Comparison of ENCODE assay signal across 20 mouse cellular contexts in genomic region chr6:53497904-53498536, GRCm38 (mm10).
DNase-seq lines count a peak whose midpoint lies in the region; ATAC-seq and TF ChIP-seq lines count a peak whose summit lies in the region.
"Had no signal": no experiment of that assay in that cellular context is flagged by ENCODE, and none has a peak within 500 bp of the region (broad histone marks: within the 10 kb centered on the region; RNA-seq: fewer than 3 reads in every experiment).

No protein-coding gene starts in this region.

- no peak for DNase-seq in lung, postnatal 36 days
- peak; percentile 29 for DNase-seq in CD4-positive helper T cell, adult 2 months (ENCODE audit: low read depth, low spot score)
- DNase-seq in MN1 (ENCODE audit: low spot score), result peak; percentile 21
- DNase-seq in limb, embryonic 14.5 days (ENCODE audit: low spot score), result peak; percentile 65
- no peak for DNase-seq in left cerebral cortex, adult 8-10 months (ENCODE audit: low spot score in 2 of 2)
- no peak for DNase-seq in layer of hippocampus, adult 9-11 months
- DNase-seq: adrenal gland, adult 2 months; cerebellum, adult 11-12 months; gastrocnemius, postnatal 36 days; kidney, adult 9 months; retina, postnatal 1 day; thymus, postnatal 4 days had no signal

- H3K9ac ChIP-seq in lung, embryonic 16.5 days (ENCODE audit: low read length), result no peak overlapping the region
- H3K9ac ChIP-seq in limb, embryonic 14.5 days (ENCODE audit: low read depth, low read length, severe bottlenecking), result no peak overlapping the region
- H3K9ac ChIP-seq: heart, embryonic 15.5 days; liver, embryonic 12.5 days; neural tube, embryonic 15.5 days; stomach, embryonic 15.5 days had no signal

- H3K9me3 ChIP-seq in lung, embryonic 16.5 days (ENCODE audit: control insufficient read depth, low read length), result peaks cover 5% of the 10 kb centered on the region
- H3K9me3 ChIP-seq in limb, embryonic 14.5 days (ENCODE audit: control insufficient read depth, low read length), result no peaks in the 10 kb centered on the region
- H3K9me3 ChIP-seq: forebrain, embryonic 10.5 days; heart, embryonic 15.5 days; hindbrain, embryonic 10.5 days; liver, embryonic 12.5 days; midbrain, embryonic 10.5 days; neural tube, embryonic 15.5 days; stomach, embryonic 15.5 days had no signal

- H3K4me3 ChIP-seq in lung, embryonic 16.5 days (ENCODE audit: low read length), result no peak overlapping the region
- no peak overlapping the region for H3K4me3 ChIP-seq in limb, embryonic 14.5 days (replicated peaks; ENCODE audit: low read length)
- H3K4me3 ChIP-seq: forebrain, embryonic 10.5 days; heart, embryonic 15.5 days; hindbrain, embryonic 10.5 days; liver, embryonic 12.5 days; midbrain, embryonic 10.5 days; neural tube, embryonic 15.5 days; stomach, embryonic 15.5 days had no signal

- WGBS in lung, embryonic 16.5 days, result 76% methylated on average over 10 of the region's 10 CpGs
- 76% methylated on average over 10 of the region's 10 CpGs for WGBS in limb, embryonic 14.5 days

- no peak overlapping the region for H3K27ac ChIP-seq in lung, embryonic 16.5 days (ENCODE audit: low read length)
- peak overlapping the region; percentile 46; the same call in 1 of the 2 replicates for H3K27ac ChIP-seq in limb, embryonic 14.5 days (replicated peaks; ENCODE audit: low read depth, low read length)
- H3K27ac ChIP-seq: forebrain, embryonic 10.5 days; heart, embryonic 15.5 days; hindbrain, embryonic 10.5 days; liver, embryonic 12.5 days; midbrain, embryonic 10.5 days; neural tube, embryonic 15.5 days; stomach, embryonic 15.5 days had no signal

- no peak for TF ChIP-seq POLR2A in limb, embryonic 14.5 days (IDR thresholded peaks at IDR 0.05; ENCODE audit: borderline replicate concordance, extremely low read depth, insufficient read depth, insufficient read length)

- H3K4me2 ChIP-seq in lung, embryonic 16.5 days (ENCODE audit: low read depth, low read length), result no peak overlapping the region
- H3K4me2 ChIP-seq in limb, embryonic 14.5 days (replicated peaks; ENCODE audit: low read depth, low read length, severe bottlenecking), result no peak overlapping the region
- H3K4me2 ChIP-seq: heart, embryonic 15.5 days; liver, embryonic 12.5 days; neural tube, embryonic 15.5 days; stomach, embryonic 15.5 days had no signal

- H3K27me3 ChIP-seq in lung, embryonic 16.5 days (ENCODE audit: control insufficient read depth, insufficient read depth, low read depth, low read length), result no peaks in the 10 kb centered on the region
- H3K27me3 ChIP-seq in limb, embryonic 14.5 days (ENCODE audit: control insufficient read depth, insufficient read depth, low read length), result no peaks in the 10 kb centered on the region
- H3K27me3 ChIP-seq: heart, embryonic 15.5 days; liver, embryonic 12.5 days; neural tube, embryonic 15.5 days; stomach, embryonic 15.5 days had no signal

- peaks cover 8% of the 10 kb centered on the region for H3K4me1 ChIP-seq in lung, embryonic 16.5 days (replicated peaks; ENCODE audit: control insufficient read depth, insufficient read depth, low read length)
- H3K4me1 ChIP-seq in limb, embryonic 14.5 days (ENCODE audit: control insufficient read depth, insufficient read depth, low read length), result peaks cover 29% of the 10 kb centered on the region
- H3K4me1 ChIP-seq: forebrain, embryonic 10.5 days; liver, embryonic 12.5 days had no signal

- ATAC-seq in lung, embryonic 16.5 days (ENCODE audit: low read depth), result peak; percentile 52; the same call in 1 of the 2 replicates
- ATAC-seq in limb, embryonic 14.5 days (ENCODE audit: low FRiP score, low read depth), result peak; percentile 34; the same call in 1 of the 2 replicates
- ATAC-seq: liver, embryonic 12.5 days had no signal

- no peaks in the 10 kb centered on the region for H3K36me3 ChIP-seq in lung, embryonic 16.5 days (ENCODE audit: control insufficient read depth, insufficient read depth, low read length)
- H3K36me3 ChIP-seq in limb, embryonic 14.5 days (ENCODE audit: control insufficient read depth, insufficient read depth, low read length), result no peaks in the 10 kb centered on the region
- H3K36me3 ChIP-seq: forebrain, embryonic 10.5 days; heart, embryonic 15.5 days; hindbrain, embryonic 10.5 days; liver, embryonic 12.5 days; midbrain, embryonic 10.5 days; neural tube, embryonic 15.5 days; stomach, embryonic 15.5 days had no signal

Comparison
In these comparisons a context has a peak if more than half of its experiments do, and no peak if none do; other contexts are left out.
1. DNase-seq: peak in CD4-positive helper T cell, adult 2 months (single experiment), MN1 (single experiment) and limb, embryonic 14.5 days (single experiment); none in lung, postnatal 36 days (single experiment), left cerebral cortex, adult 8-10 months (0 of 2) and layer of hippocampus, adult 9-11 months (single experiment).